Mouse (Mus musculus) lung, postnatal 0 days (tissue): ENCODE measurements around the gene Cox6b1.
A peak's percentile ranks its signal among the peaks of the same experiment; 100 is the strongest.

Experiments used
- CTCF ChIP-seq: IDR thresholded peaks from 2 replicates; pipeline ENCODE4 v1.5.1; 2016; ENCODE audit warnings: antibody characterized with exemption, mild to moderate bottlenecking
- EP300 ChIP-seq: IDR thresholded peaks from 2 replicates; pipeline ENCODE4 v1.6.1; 2016; ENCODE audit warnings: antibody characterized with exemption, mild to moderate bottlenecking, control low read depth

- TF ChIP-seq CTCF = no peak
- peak; percentile 72 for TF ChIP-seq EP300
Observed at GRCm38 (mm10) chr7:30600651-30601050, 25.3 kb downstream of the Cox6b1 start.
